Mouse (Mus musculus) left cerebral cortex, adult 8-10 months (tissue): ENCODE results near the gene Cldn9. TPM values are rescaled to one million over a fixed set of nuclear protein-coding genes. Genes with fewer than 3 reads are reported as not detected.

Experiments
- DNase-seq, 2 experiments: peaks; one replicate each; pipeline ENCODE4 v3.0.0; 2022; ENCODE audit warnings: low spot score in 2 of 2
- total RNA-seq, 4 experiments: library from RNA; stranded (reverse); gene quantifications; 2 replicates each; pipeline ENCODE4 v1.2.4; 2022

Gene Cldn9
- total RNA-seq, 4 experiments from 2014 or later: 0.23 to 0.63 TPM; not detected in 2

DNA sequence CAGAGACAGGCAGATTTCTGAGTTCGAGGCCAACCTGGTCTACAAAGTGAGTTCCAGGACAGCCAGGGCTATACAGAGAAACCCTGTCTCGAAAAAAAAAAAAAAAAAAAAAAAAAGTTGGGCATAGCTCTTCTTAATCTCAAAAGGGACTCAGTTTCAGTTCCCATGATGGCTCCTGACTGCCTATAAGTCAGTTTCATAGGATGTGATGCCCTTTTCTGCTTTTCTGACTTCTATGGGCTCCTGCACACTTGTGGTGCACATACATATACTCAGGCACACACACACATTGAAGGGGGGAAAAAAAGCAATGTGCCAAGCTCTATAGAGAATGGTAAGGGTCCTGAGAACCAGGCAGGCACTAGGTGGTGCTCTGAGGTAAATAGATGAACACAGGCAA, 30.5 kb downstream of the Cldn9 start:
- no peak for DNase-seq

DNA sequence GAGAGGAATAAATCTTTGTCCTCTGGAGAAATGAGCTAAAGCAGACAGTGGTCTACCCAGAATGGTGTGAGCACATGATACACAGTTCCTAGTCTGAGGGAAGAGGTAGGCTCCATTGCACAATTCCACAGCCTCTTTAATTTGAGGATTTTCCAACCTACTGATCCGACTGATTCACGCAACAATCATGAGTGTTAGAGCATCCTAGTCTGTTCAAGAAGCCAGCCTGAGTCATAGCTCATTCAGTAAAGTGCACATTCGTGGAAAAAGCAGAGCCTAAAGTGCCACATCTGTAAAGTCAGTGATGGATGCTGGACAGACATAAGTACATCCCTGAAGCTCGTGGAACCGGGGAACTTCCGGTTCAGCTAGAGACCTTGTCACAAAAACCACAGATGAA, 32.5 kb downstream of the Cldn9 start:
- no peak for DNase-seq

DNA sequence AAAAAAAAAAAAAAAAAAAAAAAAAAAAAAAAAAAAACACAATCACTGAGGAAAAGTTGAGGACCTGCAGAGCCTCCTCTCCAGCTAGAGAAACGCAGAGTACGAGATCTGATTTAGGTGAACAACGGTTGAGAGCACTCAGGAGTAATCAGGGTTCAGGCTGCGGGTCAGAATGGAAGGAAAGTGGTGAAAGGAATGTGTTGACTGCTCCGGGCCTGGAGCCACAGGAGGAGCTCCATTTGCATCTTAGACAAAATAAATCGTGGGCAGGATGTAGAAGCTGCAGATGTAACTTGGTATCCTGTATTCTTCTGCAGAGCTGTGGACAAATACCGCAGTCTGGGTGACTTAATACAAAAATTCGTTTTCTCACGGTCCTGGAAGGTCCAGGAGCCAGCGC, 37.9 kb downstream of the Cldn9 start:
- DNase-seq: no peak

DNA sequence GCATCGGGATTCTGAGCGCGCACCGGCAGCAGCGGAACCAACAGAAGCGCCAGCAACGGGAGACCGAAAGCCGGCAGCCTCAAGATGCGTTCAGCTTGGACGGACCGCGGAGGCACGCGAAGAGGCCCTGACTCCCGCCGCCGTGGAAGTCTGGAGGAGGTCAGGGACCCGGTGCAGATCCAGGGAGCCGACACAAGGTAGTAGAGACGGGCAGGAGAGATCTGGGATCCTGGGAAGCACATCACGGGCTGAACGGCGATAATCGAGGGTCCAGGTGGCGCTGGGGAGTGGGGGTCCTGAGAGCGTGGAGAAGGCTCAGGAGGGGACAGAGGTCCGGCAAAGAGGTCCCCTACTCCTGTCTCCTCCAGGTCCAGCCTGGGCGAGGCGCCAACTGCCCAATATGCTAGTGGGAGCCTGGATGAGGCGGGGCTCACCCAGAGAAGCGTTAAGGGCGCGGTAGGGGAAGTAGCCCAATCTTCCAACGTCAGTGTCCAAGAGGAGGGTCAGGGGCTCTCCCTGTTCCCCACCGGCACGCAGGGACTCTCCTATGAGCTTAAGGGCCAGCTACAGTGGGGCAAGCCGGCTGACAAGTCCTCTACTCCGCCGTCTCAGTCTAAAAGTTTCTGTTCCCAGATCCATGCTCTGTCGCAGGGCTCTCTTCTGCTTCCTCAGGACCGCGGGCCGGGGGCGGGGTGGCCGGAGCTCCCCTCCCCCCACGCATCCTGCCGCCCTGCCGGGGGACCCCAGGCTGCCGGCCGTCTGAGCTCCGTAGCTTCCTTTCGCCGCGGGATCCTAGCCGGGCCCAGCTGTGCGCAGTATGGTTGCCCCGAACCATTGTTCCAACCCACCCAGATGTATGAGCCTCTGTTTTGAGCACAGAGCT, 39.0 kb downstream of the Cldn9 start, which contains the start of gene Mmp25:
Mmp25 (minus strand) TSS at position 665 of the 883 bp plus-strand sequence.
- DNase-seq: no peak

Other genes starting within 250 kb of the Cldn9 start
- not detected for gene Vmn2r117, start 204.3 kb downstream of the Cldn9 start, total RNA-seq
- gene Zfp213, start 119.8 kb downstream of the Cldn9 start, total RNA-seq: 1 to 10 TPM; 5.9 to 7.1 (median 6.8) TPM
- gene Zfp13, start 84.5 kb downstream of the Cldn9 start, total RNA-seq: 10 to 100 TPM; 20.6 to 32.1 (median 27.1) TPM
- not detected for gene Zscan10, start 83.2 kb downstream of the Cldn9 start, total RNA-seq
- gene Mmp25, start 38.7 kb downstream of the Cldn9 start, total RNA-seq: under 1 TPM in 3 of 4 experiments, not detected in 1; 0.16 to 0.20 (median 0.19) TPM
- not detected for gene Bicdl2, start 23.5 kb downstream of the Cldn9 start, total RNA-seq
- 100 to 1,000 TPM; 128 to 137 (median 134) TPM for gene Hcfc1r1, start 10.4 kb downstream of the Cldn9 start, total RNA-seq
- gene Thoc6, start 10.1 kb downstream of the Cldn9 start, total RNA-seq: 1 to 10 TPM; 5.9 to 8.2 (median 6.9) TPM
- 1 to 10 TPM; 4.9 to 9.2 (median 7.0) TPM for gene Tnfrsf12a, start 6.6 kb downstream of the Cldn9 start, total RNA-seq
- under 1 TPM in 1 of 4 experiments, not detected in 3; 0.34 TPM for gene Cldn6, start 4.8 kb downstream of the Cldn9 start, total RNA-seq
- gene 1520401A03Rik, start 38.8 kb upstream of the Cldn9 start, total RNA-seq: under 1 TPM in 3 of 4 experiments, not detected in 1; 0.11 to 0.57 (median 0.19) TPM
- 1 to 10 TPM; 4.6 to 6.4 (median 5.5) TPM for gene Pkmyt1, start 42.3 kb upstream of the Cldn9 start, total RNA-seq
- gene Paqr4, start 56.8 kb upstream of the Cldn9 start, total RNA-seq: 10 to 100 TPM; 60.6 to 69.2 (median 62.3) TPM
- gene Kremen2, start 61.8 kb upstream of the Cldn9 start, total RNA-seq: 1 to 10 TPM in 2 of 4 experiments, under 1 TPM in 2; 0.78 to 1.4 (median 1.0) TPM
- gene Flywch1, start 87.6 kb upstream of the Cldn9 start, total RNA-seq: 100 to 1,000 TPM; 423 to 484 (median 468) TPM
- 10 to 100 TPM; 12.2 to 21.3 (median 17.7) TPM for gene Flywch2, start 102.1 kb upstream of the Cldn9 start, total RNA-seq
- gene Srrm2, start 106.5 kb upstream of the Cldn9 start, total RNA-seq: 100 to 1,000 TPM; 535 to 585 (median 566) TPM
- 100 to 1,000 TPM; 314 to 398 (median 353) TPM for gene Elob, start 145.1 kb upstream of the Cldn9 start, total RNA-seq
- under 1 TPM in 1 of 4 experiments, not detected in 3; 0.30 TPM for gene Prss33, start 152.0 kb upstream of the Cldn9 start, total RNA-seq
- under 1 TPM in 3 of 4 experiments, not detected in 1; 0.39 to 0.87 (median 0.66) TPM for gene Prss32, start 159.8 kb upstream of the Cldn9 start, total RNA-seq
- 1 to 10 TPM; 1.1 to 3.2 (median 2.0) TPM for gene Prss41, start 160.1 kb upstream of the Cldn9 start, total RNA-seq
- not detected for gene Prss21, start 184.0 kb upstream of the Cldn9 start, total RNA-seq
- gene Dcpp1, start 196.8 kb upstream of the Cldn9 start, total RNA-seq: not detected
- gene Dcpp2, start 196.9 kb upstream of the Cldn9 start, total RNA-seq: not detected
- not detected for gene Dcpp3, start 233.4 kb upstream of the Cldn9 start, total RNA-seq